In genomic region chr4:136801463-136801862, GRCm38 (mm10) we compare ENCODE assay signal across 26 mouse cellular contexts. TPM values are rescaled to one million over a fixed set of nuclear protein-coding genes. Genes with fewer than 3 reads are reported as not detected.
DNase-seq lines count a peak whose midpoint lies in the region; ATAC-seq and TF ChIP-seq lines count a peak whose summit lies in the region.
"Had no signal": no experiment of that assay in that cellular context is flagged by ENCODE, and none has a peak within 500 bp of the region (broad histone marks: within the 10 kb centered on the region; RNA-seq: fewer than 3 reads in every experiment).

No protein-coding gene starts in this region.

- intact Hi-C loops in left cerebral cortex, postnatal 36 days (cut with DNase I): no loop called here

- H3K27me3 ChIP-seq in midbrain, embryonic 10.5 days (ENCODE audit: low read depth, poor library complexity, severe bottlenecking): no peaks in the 10 kb centered on the region
- H3K27me3 ChIP-seq in midbrain, embryonic 11.5 days (ENCODE audit: control insufficient read depth, insufficient read depth, low read length): no peaks in the 10 kb centered on the region
- no peaks in the 10 kb centered on the region for H3K27me3 ChIP-seq in intestine, postnatal 0 days (replicated peaks; ENCODE audit: control insufficient read depth, insufficient read depth, low read length)
- no peaks in the 10 kb centered on the region for H3K27me3 ChIP-seq in stomach, postnatal 0 days (ENCODE audit: control insufficient read depth, insufficient read depth, low read length)
- H3K27me3 ChIP-seq: CH12.LX; forebrain, embryonic 13.5 days; hindbrain, embryonic 12.5 days; liver, embryonic 15.5 days; Patski had no signal

- WGBS in midbrain, embryonic 10.5 days: 89% methylated on average over 8 of the region's 8 CpGs
- 86% methylated on average over 8 of the region's 8 CpGs for WGBS in midbrain, embryonic 11.5 days
- 59% methylated on average over 8 of the region's 8 CpGs for WGBS in intestine, postnatal 0 days
- 75% methylated on average over 8 of the region's 8 CpGs for WGBS in stomach, postnatal 0 days

- no peak for TF ChIP-seq EP300 in stomach, postnatal 0 days (optimal IDR thresholded peaks at IDR 0.05)

- TF ChIP-seq CTCF in intestine, postnatal 0 days (IDR thresholded peaks at IDR 0.05; ENCODE audit: low read depth): no peak
- TF ChIP-seq CTCF in stomach, postnatal 0 days (IDR thresholded peaks at IDR 0.05; ENCODE audit: low read depth): no peak

- H3K4me1 ChIP-seq in midbrain, embryonic 10.5 days: peaks cover 98% of the 10 kb centered on the region
- H3K4me1 ChIP-seq in midbrain, embryonic 11.5 days (ENCODE audit: control insufficient read depth, insufficient read depth, low read length): peaks cover 32% of the 10 kb centered on the region
- H3K4me1 ChIP-seq in intestine, postnatal 0 days (replicated peaks; ENCODE audit: control insufficient read depth, insufficient read depth, low read length): 0 out of 2 replicates have a peak, but pooled peaks cover 8% of the 10 kb centered on the region
- H3K4me1 ChIP-seq in stomach, postnatal 0 days (replicated peaks; ENCODE audit: control insufficient read depth, insufficient read depth): 0 out of 2 replicates have a peak, but pooled peaks cover 2% of the 10 kb centered on the region
- H3K4me1 ChIP-seq: liver, embryonic 15.5 days had no signal

- no peak overlapping the region for H3K4me3 ChIP-seq in midbrain, embryonic 10.5 days
- no peak overlapping the region for H3K4me3 ChIP-seq in midbrain, embryonic 11.5 days (ENCODE audit: low read depth, low read length)
- no peak overlapping the region for H3K4me3 ChIP-seq in intestine, postnatal 0 days (ENCODE audit: low read depth, low read length)
- no peak overlapping the region for H3K4me3 ChIP-seq in stomach, postnatal 0 days (ENCODE audit: low read depth, low read length)
- H3K4me3 ChIP-seq: forebrain, embryonic 13.5 days; hindbrain, embryonic 12.5 days; left cerebral cortex, adult 2 months; limb, embryonic 10.5 days; liver, embryonic 15.5 days had no signal

- peaks cover 55% of the 10 kb centered on the region for H3K36me3 ChIP-seq in midbrain, embryonic 10.5 days
- 0 out of 2 replicates have a peak, but pooled peaks cover 2% of the 10 kb centered on the region for H3K36me3 ChIP-seq in midbrain, embryonic 11.5 days (ENCODE audit: control insufficient read depth, insufficient read depth, low read length)
- no peaks in the 10 kb centered on the region for H3K36me3 ChIP-seq in intestine, postnatal 0 days (ENCODE audit: control insufficient read depth, insufficient read depth)
- no peaks in the 10 kb centered on the region for H3K36me3 ChIP-seq in stomach, postnatal 0 days (ENCODE audit: control insufficient read depth, insufficient read depth, low read length)
- H3K36me3 ChIP-seq: G1E; limb, embryonic 10.5 days; liver, embryonic 15.5 days had no signal

- no peak overlapping the region for H3K9ac ChIP-seq in midbrain, embryonic 11.5 days (ENCODE audit: low read length)
- no peak overlapping the region for H3K9ac ChIP-seq in intestine, postnatal 0 days (ENCODE audit: low read depth, low read length)
- H3K9ac ChIP-seq in stomach, postnatal 0 days (ENCODE audit: low read length): no peak overlapping the region
- H3K9ac ChIP-seq: hindbrain, embryonic 12.5 days; liver, embryonic 15.5 days had no signal

- H3K9me3 ChIP-seq in midbrain, embryonic 10.5 days (replicated peaks): no peaks in the 10 kb centered on the region
- no peaks in the 10 kb centered on the region for H3K9me3 ChIP-seq in midbrain, embryonic 11.5 days (ENCODE audit: control insufficient read depth, low read length)
- no peaks in the 10 kb centered on the region for H3K9me3 ChIP-seq in intestine, postnatal 0 days (ENCODE audit: control insufficient read depth)
- H3K9me3 ChIP-seq in stomach, postnatal 0 days (ENCODE audit: control insufficient read depth, low read length): no peaks in the 10 kb centered on the region
- H3K9me3 ChIP-seq: forebrain, embryonic 13.5 days; G1E; hindbrain, embryonic 12.5 days; limb, embryonic 10.5 days; liver, embryonic 15.5 days had no signal

- peak; percentile 18 for DNase-seq in CD4-positive, CD25-positive, alpha-beta regulatory T cell, adult 2 months (ENCODE audit: low read depth, low spot score)
- no peak for DNase-seq in midbrain, embryonic 10.5 days (ENCODE audit: low spot score)
- DNase-seq in midbrain, embryonic 11.5 days (ENCODE audit: low spot score, missing footprints): no peak
- DNase-seq in stomach, postnatal 0 days (ENCODE audit: low spot score): peak; percentile 43
- DNase-seq in left cerebral cortex, postnatal 36 days (ENCODE audit: low spot score in 2 of 2): no peak
- DNase-seq in embryo, embryonic 9.5 days (ENCODE audit: extremely low spot score): no peak
- DNase-seq: adrenal gland, adult 2 months; cerebellum, adult 11-12 months; cerebellum, postnatal 25 days; embryo, embryonic 11 days; gastrocnemius, postnatal 10 days; heart, adult 18-20 months; kidney, adult 2 months; liver had no signal

- H3K27ac ChIP-seq in midbrain, embryonic 10.5 days (replicated peaks): peak overlapping the region; percentile 30; the same call in 1 of the 2 replicates
- H3K27ac ChIP-seq in midbrain, embryonic 11.5 days (ENCODE audit: low read depth, low read length): no peak overlapping the region
- H3K27ac ChIP-seq in intestine, postnatal 0 days (ENCODE audit: low read depth, low read length): peak overlapping the region; percentile 78
- H3K27ac ChIP-seq in stomach, postnatal 0 days (replicated peaks): peak overlapping the region; percentile 53; the same call in 1 of the 2 replicates
- H3K27ac ChIP-seq: forebrain, embryonic 13.5 days; kidney, postnatal 0 days; left cerebral cortex, adult 2 months; liver, embryonic 15.5 days had no signal

- H3K4me2 ChIP-seq in midbrain, embryonic 11.5 days: no peak overlapping the region
- 0 out of 2 replicates have a peak overlapping the region, but pooled peaks have one; percentile 3 for H3K4me2 ChIP-seq in intestine, postnatal 0 days (replicated peaks; ENCODE audit: low read depth)
- no peak overlapping the region for H3K4me2 ChIP-seq in stomach, postnatal 0 days (replicated peaks; ENCODE audit: low read depth)
- H3K4me2 ChIP-seq: forebrain, embryonic 13.5 days; hindbrain, embryonic 12.5 days; liver, embryonic 15.5 days had no signal

- no peak for ATAC-seq in CD4-positive, CD25-positive, alpha-beta regulatory T cell, adult 4 months
- no peak for ATAC-seq in midbrain, embryonic 11.5 days (ENCODE audit: low FRiP score)
- ATAC-seq in intestine, postnatal 0 days: peak; percentile 62
- ATAC-seq in stomach, postnatal 0 days (ENCODE audit: low FRiP score, low TSS enrichment): peak; percentile 48
- ATAC-seq: forebrain, embryonic 13.5 days; Patski had no signal

RNA-seq across cellular contexts. Expression of gene Ephb2, which starts 34.3 kb away (rescaled TPM):
- not detected for polyA plus RNA-seq in CD4-positive, CD25-positive, alpha-beta regulatory T cell, adult 4 months (2017; shearing (Covaris generic))
- 15.6 and 20.9 TPM in 2 replicates for polyA plus RNA-seq in midbrain, embryonic 10.5 days (2016; fragmentation: Nextera tagmentation; extraction: Ambion mirVana)
- polyA plus RNA-seq in midbrain, embryonic 11.5 days (2014; fragmentation: Nextera tagmentation; extraction: Ambion mirVana): 28.8 and 33.7 TPM in 2 replicates
- 5.7 TPM in 2 replicates for polyA plus RNA-seq in intestine, postnatal 0 days (2015; fragmentation: Nextera tagmentation; extraction: Ambion mirVana)
- polyA plus RNA-seq in stomach, postnatal 0 days (2015; fragmentation: Nextera tagmentation; extraction: Ambion mirVana): 2.3 and 2.5 TPM in 2 replicates
- 10 to 100 TPM; 16.9 to 18.0 TPM for total RNA-seq in left cerebral cortex, postnatal 36 days (2021)
- total RNA-seq: neutrophil, adult 5-6 weeks had no signal

Comparison
In these comparisons a context has a peak if more than half of its experiments do, and no peak if none do; other contexts are left out.
1. DNase-seq: peak in CD4-positive, CD25-positive, alpha-beta regulatory T cell, adult 2 months (single experiment) and stomach, postnatal 0 days (single experiment); none in midbrain, embryonic 10.5 days (single experiment), midbrain, embryonic 11.5 days (single experiment), left cerebral cortex, postnatal 36 days (0 of 2) and embryo, embryonic 9.5 days (single experiment).
2. ATAC-seq: peak in intestine, postnatal 0 days (single experiment) and stomach, postnatal 0 days (single experiment); none in CD4-positive, CD25-positive, alpha-beta regulatory T cell, adult 4 months (single experiment) and midbrain, embryonic 11.5 days (single experiment).